Mouse (Mus musculus) spleen, postnatal 14 days (tissue): ENCODE data around the gene D630039A03Rik.

Source experiments
- DNase-seq, 2 experiments: peaks; one replicate each; pipeline ENCODE4 v3.0.0; 2021 to 2022; ENCODE audit warnings: low spot score in 2 of 2

The D630039A03Rik gene

DNA sequence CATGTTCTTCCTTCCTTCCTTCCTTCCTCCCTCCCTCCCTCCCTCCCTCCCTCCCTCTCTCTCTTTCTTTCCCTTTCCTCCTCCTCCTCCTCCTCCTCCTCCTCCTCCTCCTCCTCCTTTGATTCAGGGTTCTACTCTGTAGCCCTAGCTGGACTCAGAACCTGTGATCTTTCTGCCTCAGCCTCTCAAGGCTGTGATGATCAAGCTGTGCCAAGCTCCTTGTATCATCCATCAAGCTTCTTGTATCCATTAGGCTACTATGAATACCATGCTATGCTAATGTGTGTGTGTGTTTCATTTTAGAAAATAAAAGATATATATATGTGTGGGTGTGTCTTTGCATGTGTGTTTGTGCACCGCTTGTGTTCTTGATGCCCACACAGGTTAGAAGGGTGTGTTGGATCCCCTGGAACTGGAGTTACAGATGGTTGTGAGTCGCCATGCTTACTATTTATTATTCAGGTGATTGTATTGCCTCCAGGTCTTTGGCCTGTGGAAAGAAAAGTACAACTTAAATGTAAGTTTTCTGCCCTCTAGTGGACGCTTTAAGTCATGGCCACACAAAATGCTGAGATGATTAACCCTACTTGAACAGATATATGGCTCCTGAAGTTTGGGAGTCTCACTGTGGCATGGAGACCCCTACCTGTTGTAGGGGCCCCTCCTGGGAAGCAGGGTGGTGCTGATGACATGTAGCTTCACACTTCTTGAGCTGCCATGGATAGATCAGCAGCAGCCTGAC is 11.5 kb upstream of the D630039A03Rik start:
- DNase-seq, result no peak

DNA sequence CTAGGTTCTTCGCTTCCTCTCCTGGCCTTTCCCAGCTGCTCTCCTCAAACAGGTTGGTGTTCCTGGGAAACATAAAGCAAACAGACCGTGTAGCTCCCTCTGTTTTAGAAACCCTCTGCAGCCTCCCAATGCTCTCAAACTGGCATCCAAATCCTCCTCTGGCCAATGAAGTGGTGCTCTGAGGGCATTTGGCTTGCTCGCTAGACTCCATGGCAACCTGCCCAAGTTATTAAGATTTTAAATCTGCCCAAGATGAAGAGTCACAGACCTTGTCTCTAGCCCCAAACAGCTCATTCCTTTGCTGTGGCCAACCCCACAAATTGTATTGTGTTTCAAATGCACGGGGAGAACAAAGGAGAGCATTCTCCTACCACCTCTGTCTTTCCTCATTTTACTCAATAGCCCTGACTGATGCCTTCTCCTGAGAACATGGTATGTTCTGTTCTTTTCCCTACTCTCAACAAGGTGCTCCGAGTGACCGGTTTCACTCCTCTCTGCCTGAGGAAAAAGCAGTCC is 8.5 kb upstream of the D630039A03Rik start:
- DNase-seq, result no peak

DNA sequence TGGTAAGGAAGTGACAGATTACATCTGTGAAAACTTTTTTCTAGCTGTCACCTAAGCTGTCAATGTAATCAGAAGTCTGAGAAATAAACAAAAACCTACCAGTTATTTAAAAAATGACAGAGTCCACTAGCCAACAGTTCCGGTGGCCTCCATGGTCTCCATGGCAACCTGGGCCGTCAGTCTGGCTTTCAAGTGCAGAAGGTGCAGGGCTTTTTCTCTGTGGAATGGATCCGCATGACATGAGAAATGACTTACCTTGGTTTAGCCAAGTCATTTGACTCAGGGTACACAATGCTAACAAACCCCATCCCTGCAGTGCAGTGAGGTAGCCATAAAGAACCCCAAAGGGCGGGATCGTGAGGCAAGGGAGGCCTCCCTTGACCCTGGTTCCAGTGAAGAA is 6.1 kb upstream of the D630039A03Rik start:
- DNase-seq, result no peak

DNA sequence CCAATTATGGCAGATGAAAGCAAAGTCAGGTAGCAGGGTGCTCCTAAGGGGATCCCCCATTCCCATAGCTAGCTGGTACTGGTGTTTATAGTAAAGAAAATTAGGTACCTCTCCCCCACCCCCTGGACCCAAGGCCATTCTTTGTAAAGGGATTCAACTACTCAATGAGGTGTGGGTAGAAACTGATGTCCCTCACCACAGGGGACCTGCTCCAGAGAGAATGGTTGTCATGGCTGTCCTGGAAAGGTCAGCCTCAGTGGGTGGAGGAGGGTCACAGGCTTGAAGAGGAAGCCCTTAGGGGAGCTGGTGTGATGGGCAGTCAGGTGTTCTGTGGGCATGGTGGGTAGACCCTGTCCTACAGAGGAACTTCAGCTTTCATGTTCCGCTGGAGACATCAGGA is 4.4 kb upstream of the D630039A03Rik start:
- no peak for DNase-seq

DNA sequence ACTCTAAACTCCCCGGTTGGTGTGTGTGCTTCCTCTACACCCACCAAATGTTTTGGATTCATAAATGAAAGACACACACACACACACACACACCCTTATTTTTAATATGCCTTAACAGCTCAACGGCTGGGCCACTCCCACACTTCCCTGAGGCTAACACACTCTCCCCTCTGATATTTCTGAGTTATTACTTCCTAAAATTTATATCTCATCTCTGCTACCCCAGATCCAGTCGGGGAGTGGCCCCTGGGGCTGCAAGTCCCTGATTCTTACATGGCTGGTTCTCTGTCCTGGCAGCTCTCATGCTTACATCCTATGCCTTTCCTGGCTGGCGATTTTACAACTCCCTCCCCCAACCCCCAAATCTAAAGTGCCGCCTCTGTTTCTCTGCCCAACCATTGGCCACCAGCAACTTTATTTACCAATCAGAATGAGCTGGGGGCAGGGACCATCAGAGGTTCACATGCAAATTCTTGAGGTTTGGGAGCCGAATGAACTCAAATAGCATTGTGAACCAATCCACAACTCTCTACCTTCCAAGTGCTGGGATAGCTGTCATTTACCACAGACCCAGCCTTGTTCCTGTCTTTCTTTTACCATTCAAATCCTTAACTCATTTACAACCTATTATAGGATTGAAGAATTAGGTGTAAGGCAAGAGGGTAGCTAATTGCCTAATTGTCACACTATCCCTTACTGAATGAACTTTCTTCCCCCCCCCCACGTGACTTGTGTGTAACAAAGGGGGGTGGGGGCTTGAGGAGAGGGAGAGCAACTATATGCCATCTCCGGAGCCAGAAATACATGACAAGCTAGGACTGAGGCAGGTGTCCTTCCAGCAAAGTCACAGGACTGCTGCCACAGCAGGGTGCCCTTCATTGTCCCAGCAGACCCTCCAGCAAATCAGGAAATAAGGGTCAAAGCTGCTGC is 3.7 kb upstream of the D630039A03Rik start:
- DNase-seq, result no peak

DNA sequence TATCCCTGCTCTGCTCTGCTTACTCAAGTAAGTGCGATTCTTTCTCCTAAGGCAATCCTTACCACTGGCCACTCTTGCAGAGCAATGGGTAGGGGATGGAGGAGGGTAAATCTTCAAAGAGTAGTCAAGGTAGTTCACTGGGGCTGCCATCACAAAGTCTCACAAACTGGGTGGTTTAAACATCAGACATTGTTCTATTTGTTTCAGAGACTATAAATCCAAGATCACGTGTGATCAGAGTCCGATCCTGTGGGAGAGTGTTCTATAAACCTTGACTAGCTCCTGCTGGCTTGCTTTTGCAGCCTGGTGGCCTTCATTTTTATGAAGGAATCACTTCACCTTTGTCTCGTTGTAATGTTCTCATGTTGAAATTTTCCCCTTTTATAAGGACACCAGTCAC is 614 bp upstream of the D630039A03Rik start:
- no peak for DNase-seq

DNA sequence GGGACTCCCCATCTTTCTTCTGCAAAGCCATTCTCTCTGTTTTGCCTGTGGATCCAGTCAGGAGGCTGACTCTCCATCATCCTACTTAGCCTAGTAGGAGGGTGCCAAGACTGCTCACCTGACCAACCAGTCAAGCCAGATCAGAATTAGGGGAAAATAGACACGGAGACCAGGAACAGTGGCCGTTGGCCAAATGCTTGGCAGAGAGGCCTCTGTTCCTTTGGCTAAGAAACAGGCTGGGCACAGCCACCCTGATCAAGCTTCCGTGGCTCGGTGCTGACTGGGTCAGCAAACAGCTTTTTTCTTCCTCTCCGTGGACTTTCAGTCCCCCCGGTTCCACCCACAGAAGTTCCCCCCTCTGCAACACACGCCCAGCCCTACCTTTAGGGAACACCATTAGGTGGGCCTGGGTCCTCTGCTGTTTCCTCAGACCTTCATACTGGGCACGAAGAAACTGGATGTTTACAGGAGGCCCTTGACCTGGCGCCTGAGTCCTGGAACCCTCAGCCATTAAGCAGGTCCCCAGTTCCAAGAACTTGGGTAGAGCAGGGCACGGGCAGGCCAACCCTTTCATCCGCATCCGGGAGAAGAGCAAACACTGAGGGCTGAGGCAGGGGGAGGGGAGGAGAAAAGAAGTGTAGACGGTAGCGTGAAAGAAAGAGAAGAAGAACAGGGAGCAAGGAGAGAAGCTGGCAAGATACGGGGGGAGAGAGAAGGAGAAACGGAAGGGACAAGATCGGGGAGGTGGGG is 706 bp downstream of the D630039A03Rik start:
- no peak for DNase-seq

DNA sequence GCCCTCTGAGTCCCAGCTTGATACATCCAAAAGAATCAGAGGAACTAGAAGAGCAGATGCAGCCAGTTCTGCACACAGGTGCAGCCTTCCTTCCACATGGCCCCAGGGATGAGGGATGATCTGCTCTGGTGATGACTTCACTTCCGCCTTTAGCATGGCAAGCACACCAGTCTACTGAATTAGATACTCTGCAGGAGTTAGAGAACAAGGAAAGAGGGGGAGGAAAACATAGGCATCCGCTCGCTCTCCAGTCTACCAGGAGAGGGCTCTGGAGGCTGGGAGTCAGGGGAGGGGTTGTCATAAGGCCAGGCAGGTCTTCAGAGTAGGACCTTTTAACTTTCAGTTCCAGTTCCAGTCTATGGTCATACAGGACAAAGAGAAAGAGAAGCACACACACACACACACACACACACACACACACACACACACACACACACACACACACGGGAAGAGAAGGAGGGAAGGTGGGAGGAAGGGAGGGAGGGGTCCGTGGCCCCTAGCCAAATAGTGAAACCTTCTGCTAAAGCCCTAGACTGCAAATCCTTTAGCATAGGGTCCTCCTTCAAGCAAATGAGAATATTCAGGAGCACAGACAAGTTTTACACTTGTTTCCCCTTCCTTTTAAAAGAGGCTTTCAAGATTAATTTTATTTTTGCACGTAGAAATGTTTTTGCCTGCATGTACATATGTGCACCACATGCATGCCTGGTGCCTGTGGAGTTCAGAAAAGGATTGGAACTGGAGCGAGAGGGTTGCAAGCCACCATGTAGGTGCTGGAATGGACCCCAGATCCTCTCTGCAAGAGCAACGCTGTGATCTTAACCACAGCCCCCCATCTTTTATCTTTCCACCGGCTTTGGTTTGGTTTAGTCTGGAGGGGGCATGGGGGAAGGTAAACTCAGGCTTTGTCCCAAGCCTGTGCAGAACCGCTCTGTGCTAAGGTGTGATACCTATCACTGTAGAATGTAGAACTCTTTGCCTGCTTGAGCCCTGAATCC is 1.6 kb downstream of the D630039A03Rik start:
- no peak for DNase-seq

DNA sequence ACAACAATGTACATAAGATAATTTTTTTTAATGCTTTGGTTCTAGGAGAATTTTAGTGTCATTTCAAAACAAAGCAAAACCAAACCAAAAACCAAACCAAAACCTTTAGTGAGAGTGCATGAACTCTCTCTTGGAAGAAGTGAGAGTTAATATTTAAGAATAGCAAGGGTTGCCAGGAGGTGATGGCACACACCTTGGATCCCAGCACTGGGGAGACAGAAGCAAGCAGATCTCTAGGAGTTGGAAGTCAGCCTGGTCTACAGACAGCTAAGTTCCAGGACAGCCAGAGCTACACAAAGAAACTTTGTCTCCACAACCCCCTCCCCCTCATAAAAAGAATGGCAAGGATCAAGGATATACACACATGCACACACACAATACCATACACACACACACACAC is 3.1 kb downstream of the D630039A03Rik start:
- no peak for DNase-seq

DNA sequence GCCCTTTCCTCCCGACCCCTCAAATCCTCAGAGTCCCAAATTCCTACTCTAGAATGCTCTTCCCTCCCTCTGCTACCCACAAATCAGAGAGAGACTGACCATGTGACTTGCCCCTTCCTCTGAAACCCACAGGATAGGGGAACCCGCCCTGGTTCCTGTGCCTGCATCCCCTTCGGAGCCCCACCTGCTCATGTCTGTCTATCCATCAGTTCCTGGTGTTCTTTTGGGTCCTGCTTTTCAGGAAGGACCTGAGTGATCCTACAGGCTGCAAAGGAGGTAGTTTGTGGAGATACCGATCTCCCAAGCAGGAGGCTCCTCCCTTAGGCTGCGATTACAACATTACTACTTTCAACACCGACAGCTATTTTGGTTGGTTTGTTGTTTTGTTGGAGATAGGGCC is 7.2 kb downstream of the D630039A03Rik start:
- no peak for DNase-seq

DNA sequence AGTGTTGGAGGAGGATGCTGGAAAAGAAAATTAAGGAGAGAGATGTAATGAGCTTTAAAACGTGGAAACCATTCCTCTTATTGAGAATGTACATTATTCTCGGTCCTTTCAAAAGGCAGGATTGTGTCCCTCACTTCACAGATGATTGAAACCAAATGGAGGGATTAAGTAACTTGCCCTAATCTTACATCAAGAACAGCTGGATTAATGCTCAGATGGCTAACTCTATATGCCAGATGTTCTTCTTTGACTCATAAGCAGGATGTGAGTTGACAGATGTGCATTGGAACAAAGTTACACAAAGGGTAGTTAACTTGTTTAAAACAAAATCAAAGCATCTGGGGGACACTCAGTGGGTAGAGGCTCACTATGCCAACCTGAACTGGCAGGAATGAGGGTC is 9.4 kb downstream of the D630039A03Rik start:
- no peak for DNase-seq

DNA sequence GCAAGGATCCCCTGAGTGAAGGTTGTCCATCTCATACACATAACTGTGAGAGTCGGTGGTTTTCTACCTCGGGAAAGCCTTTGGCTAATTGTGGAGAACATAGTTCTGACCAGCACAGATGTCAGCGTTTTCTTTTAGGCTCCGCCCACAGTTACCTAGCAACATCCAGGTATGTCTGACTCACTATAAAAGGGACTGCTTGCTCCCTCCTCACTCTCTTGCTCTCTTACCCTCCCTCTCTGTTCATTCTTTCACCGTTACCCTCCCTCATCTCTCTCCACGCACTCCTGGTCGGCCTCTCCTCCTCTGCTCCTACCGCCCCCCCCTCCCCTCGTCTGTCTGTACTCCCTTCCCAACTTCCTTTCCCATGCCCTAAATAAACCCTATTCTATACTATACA is 11.5 kb downstream of the D630039A03Rik start:
- DNase-seq, result no peak

DNA sequence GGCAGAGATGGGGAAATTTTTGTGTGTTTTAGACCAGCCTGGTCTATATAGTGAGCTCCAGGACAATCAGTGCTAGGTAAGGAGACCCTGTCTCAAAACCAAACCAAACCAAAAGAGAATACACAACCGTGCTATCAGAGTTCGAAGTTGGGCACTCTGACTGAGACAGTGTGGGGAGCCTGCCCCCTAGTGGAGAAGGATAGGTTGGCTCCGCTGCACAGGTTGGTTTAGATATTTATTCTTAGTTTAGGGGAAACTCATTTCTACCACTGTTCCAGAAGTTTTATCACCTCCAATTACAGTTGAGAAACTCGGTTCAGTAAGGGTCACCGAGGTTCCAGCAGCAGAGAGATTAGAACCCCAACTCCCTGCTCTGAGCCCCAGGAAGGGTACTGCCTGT is 11.9 kb downstream of the D630039A03Rik start:
- DNase-seq, result peak; percentile 26 to 49

DNA sequence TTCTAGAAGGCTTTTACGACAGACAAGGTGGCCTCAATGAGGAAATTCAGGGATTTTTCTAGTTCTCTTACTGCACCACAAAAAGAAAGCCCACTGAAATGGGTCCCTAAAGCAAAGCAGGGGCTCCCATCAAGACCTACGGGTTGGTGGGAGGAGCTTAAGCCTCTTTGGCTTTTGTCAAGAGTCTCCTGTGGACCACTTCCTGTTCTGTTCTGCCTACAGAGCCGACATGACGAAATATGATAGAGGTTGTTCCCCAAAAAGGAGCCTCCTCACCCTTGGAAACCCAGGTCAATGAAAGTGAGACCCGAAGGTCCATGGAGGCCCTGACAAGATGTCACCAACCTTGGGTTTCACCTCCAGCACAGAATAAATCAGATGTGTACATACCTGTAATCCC is 13.5 kb downstream of the D630039A03Rik start:
- DNase-seq, result no peak

DNA sequence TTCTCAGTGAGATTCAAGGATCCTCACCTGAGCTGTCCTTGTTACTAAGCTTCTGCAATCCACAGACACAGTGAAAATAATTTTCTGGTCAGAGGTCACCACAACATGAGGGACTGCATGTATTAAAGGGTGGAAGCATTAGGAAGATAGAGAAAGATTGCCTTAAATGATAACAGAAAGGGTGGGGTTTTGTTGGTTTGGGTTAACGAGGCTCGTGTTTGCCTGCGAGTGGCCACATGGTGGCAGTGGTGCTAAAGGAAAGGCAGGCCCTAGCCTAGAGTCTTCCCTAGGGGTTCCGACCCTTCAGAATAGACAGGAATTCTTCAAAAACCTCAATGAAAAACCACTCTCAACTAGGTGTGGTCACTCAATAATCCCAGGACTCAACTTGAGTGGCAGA is 14.9 kb downstream of the D630039A03Rik start:
- peak in 1 of 2 experiments; percentile 22 for DNase-seq

DNA sequence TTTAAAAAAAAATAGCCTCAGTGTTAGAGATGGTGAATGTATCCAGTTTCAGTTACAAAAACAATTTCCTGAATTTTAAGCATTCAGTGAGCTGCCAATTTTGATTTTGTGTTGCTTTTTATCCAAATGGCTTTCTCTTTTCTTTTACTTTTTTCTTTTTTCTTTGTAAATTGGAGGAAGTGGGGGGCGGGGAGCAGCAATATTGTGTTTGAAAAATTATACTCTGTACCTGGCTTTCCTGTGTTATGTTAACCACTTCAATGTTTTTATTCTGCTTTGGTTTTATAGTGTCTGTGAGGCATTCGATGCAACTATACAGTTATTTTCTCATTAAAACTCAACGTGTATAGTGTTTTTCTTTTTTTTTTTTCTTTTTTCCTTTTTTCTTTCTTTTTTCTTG is 19.5 kb downstream of the D630039A03Rik start:
- no peak for DNase-seq

DNA sequence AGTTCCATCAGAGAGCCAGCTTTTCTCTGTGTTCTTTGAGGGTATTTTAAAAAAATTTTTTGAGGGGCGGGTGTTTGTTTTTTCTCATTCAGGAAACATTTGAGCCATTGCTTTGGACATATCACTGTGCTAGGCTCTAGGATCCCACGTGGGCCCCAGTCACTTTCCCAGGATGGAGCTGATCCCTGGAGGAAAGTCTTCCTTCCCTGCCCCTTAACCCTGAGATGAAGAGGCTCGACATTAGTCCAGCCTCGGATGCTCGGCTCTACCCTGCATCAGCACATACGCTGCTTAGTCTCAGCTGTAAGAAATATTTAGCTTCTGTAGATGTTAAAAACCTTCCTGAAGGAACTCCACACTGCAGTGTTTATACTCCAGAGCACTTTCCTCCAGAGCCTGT is 20.2 kb downstream of the D630039A03Rik start:
- no peak for DNase-seq

DNA sequence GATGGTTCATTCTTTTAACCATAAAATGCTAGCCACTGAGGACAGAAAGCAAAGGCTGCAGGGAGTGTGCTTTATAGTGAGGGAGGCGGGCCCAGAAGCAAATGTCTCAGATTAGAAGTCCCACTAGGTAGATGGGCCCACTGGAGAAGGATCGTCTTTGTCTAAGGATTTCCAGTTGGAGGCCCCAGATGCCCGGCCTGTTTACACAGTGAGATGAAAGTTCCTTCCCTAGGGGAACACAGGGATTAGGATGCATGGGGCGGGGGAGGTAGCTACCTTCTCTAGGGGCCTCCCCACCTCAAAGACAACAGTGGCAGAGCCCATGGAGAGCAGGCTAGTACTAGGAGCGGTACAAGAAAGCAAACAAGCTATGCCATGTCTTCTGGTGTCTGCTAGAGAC is 21.0 kb downstream of the D630039A03Rik start:
- DNase-seq, result no peak

DNA sequence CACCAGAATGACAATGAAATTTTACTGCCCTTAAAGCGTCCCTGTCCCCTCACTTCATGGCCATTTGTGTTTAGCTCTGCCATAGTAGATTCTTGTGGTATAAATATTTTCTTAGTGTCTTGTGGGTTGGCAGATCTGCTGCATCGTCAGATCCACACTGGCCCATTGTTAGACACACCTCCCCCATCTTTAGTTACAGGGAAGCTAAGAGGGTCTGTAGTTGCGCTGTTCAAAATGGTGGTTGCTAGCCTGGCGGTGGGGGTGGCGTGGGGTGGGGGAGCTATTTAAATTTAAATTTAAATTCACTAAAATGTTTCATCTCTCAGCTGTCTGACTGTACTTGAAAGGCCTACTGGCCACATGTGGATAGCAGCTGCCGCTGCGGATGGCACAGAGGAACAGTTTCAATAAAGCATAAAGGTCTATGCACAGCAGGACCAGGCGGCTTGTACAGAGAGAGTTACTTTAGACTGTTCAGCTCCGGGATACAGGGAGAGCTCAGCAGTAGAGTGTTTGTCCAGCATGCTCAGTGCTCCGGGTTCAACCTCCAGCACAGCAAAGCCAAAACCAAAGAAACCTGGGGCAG is 24.0 kb downstream of the D630039A03Rik start:
- DNase-seq, result no peak

DNA sequence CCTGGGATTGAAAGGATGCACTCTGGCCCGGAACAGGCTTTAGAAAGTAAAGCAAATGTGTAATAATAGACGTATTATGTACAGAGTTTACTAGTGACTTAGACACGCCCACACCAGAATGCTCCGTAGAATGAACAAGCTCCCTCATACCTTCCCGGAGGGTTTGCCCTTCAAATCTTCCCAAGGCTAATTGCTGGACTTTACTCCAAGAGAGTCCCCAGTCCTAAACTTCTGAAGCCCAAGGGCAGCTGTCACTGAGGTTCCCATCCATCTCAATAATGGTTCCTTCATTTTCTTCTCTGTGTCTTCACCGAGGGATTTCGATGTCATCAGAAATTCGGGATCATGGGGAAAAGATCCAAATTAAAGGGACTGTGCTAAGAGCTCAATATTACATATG is 26.3 kb downstream of the D630039A03Rik start:
- no peak for DNase-seq
